Mouse (Mus musculus) ES-E14 (cell line): ENCODE results near the gene Lpgat1.

ENCODE experiments used
- HCFC1 ChIP-seq: IDR thresholded peaks from 2 replicates; pipeline ENCODE4 v1.6.1; 2012; ENCODE audit warnings: low read length, inconsistent platforms, borderline replicate concordance; ENCODE audit not compliant: insufficient read depth
- ZC3H11A ChIP-seq: IDR thresholded peaks from 2 replicates; pipeline ENCODE4 v1.6.1; 2012; ENCODE audit warnings: low read depth, mild to moderate bottlenecking, inconsistent platforms, low read length, borderline replicate concordance

- TF ChIP-seq ZC3H11A (no peak), HCFC1 (no peak)
These were observed 6.9 kb downstream of the Lpgat1 start for GRCm38 (mm10) chr1:191724385-191725061.
